Mouse (Mus musculus) right cerebral cortex, postnatal 36 days (tissue): Measurements from ENCODE around the gene Unc13a.
A peak's percentile ranks its signal among the peaks of the same experiment; 100 is the strongest.

Source experiments
- DNase-seq, 2 experiments: peaks; one replicate each; pipeline ENCODE4 v3.0.0; 2022; ENCODE audit warnings: low spot score in 2 of 2, mixed read lengths in 1 of 2

Gene Unc13a

DNA sequence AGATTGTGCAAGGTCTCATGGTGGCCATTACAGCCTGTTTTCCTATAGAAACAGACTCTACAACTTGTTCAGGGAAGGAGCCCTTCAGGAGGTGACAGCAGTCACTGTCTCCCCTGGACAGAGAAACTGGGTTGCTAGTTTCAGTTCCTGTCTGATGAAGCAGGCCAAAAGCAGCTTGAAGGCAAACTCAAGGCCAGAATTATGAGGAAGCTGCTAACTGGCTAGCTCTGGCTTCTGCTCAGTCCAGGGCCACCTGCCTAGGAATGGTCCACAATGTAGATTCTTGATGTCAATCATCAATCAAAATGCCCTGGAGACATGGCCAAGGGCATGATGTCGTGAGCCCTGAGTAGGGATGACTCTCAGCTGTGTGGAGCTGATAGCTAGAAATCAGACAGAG is 46.5 kb downstream of the Unc13a start:
- no peak for DNase-seq

DNA sequence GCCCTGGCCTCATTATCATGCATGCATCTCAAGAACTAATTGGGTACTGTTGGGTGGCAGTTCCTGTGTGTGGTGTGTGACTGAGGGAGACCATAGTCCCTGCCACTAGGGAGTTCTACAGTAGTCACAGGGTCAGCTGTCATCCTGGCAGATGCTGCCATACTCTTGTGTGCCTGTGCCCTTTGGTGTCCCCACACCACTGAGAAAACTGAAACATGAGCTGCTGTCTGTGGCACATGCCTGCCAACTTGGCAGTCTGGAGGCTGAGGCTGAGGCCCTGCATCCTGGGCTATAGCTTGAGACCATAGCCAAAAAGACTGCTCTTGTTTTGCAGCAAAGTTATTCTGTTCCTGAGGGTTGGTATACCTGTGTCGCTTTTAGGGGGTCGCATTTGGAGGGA is 51.8 kb downstream of the Unc13a start:
- DNase-seq, result no peak

DNA sequence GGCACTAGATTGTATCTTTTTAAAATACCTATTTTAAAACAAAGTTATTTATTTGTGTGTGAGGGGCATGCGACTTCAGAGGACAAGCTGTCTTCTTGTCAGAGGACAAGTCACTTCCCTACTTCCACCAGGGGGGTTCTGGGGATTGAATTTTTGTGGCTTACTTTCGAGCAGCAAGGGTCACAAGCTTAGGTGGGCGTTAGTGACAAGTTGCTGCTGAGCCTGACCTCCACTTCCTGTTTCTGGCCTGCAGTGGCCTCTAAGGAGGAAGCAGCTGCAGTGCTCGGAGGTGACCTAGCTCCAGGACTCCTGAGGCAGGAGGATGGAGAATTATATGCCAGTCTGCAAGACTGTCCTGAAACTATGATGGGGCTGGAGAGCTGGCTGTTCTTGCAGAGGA is 58.1 kb downstream of the Unc13a start:
- DNase-seq, result no peak

DNA sequence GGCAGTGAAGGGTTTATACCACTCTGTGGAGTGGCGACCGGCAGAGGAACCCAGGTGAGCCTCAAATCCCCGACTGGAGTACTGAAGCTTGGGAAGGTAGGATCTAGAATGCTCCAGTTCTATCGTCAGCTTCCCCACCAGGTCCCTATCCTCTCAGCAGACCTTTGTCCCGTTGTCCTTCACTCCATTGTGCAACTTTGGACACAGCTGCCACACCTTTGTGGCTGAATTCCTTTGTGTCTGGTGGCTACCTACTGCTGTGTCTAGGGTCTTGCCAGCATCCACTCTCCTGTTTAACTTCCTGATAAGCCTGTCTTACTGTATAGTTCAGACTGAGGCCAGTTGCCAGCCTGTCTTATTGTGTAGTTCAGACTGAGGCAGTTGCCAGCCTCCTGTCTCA is 59.4 kb downstream of the Unc13a start:
- no peak for DNase-seq

DNA sequence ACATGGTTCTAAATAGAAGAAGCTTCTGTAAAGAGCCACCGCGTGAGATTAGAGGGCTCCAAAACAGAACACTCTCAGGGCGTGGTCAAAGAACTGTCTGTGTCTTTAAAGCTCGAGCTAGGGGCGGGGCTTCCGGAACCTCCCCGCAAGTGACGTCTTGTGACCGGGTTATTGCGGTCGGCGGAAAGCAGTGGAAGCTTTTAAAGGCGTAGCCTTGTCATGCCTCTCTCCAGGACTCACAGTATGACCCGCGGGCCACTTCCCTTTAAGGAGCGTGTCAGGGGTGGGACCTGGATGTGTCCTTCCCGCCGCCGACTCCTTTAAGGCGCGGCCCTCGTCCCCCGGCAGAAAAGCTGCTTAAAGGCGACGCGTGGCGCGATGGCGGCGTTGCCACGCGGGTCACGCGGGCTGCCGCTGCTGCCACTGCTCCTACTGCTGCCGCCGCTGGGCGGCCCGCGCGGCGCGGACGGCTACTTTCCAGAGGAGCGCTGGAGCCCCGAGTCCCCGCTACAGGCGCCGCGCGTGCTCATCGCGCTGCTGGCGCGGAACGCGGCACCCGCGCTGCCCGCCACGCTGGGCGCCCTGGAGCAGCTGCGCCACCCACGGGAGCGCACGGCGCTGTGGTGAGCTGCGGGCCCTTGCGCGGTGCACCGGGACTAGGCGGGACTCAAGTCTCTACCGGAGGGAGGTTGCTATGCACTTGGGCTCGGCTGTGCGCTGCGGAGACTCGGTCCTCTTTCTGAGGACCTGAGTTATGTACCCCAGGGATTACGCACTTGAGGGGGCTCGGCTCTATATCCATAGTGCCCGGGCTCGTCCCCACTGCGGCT is 60.5 kb downstream of the Unc13a start, which contains the start of gene Colgalt1:
Colgalt1 (plus strand) TSS at position 177 of the 830 bp plus-strand sequence.
- peak; percentile 98 to 99 for DNase-seq

DNA sequence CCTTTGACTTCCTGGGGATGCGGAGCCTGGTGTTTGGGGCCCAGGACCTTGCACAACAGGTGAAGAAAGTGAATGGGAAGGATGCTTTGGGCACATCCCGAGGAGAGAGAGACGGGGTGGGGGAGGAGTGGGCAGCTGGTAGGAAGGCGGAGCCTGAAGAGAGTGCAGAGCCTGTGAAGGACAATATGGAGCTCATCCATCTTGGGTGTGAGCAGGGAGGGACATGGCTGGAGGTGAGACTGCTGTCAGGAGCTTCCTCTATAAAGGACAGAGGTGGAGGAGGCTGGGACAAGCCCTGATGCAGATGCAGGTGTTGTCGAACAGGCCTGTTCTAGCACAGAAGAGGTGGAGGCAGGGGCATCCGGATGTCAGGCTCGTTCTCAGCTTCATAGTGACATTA is 67.5 kb downstream of the Unc13a start:
- DNase-seq, result no peak

DNA sequence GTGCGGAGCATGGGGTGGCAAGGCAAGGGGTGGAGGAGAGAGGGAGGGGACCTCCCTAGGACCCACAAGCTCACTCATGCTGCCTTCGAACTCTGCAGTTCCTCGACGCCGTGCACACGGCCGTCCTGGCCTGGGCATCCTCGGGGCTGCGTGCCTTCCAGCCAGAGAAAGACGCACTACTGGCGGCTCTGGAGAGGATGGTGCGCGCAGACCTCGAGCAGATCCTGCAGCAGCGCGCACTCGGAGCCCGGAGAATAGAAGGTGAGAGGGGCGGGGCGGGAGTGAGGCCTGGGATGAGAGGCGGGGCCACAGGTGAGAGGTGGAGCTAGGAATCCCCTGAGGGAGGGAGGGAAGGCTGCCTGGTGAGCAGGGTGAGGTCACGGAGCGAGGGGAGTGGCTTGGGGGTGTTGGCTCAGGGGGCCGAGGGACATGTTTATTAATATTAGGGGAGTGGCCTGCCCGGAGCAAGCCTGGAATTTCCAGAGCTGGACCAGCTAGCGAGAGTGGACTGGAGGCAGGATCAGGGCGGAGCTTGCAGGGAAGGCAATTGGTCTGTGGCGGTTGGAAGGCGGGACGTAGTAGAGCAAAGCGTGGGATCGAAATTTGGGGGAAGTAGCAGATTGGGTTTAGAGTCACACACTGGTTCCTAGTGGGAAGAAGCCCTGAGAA is 68.8 kb downstream of the Unc13a start:
- no peak for DNase-seq

DNA sequence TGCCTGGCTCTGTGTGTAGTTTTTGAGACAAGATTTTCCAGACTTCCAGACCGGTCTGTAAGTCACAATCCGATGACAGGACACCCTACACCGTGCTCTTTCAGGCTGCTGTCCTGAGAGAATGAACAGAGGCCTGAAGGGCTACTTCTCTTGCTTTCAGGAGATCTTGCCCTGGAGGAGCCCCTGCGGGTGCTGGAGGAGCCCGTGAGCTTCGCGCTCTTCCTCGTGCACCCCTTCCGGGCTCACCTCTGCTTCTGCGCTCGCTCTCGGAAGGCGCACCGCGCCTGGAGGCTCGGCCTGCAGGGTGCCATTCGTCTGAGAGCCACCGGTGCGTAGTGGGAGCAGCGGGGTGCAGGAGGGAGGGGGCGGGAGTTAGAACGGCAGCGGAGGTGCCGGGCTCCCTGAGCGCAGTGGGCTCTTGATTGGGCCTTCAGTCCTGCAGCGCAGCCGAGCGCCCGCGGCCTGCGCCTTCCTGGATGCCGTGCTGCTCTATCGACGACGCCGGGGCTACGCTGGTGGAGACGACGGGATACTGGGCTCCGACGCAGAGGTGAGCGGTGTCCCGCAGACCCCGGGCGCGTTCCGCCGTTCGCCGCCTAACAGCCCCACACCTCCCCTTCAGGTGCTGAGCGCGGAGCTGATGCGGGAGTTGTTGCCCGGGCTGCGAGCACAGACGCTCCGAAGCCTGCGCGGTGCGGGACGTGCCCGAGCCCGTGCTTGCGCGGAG is 69.5 kb downstream of the Unc13a start:
- no peak for DNase-seq

DNA sequence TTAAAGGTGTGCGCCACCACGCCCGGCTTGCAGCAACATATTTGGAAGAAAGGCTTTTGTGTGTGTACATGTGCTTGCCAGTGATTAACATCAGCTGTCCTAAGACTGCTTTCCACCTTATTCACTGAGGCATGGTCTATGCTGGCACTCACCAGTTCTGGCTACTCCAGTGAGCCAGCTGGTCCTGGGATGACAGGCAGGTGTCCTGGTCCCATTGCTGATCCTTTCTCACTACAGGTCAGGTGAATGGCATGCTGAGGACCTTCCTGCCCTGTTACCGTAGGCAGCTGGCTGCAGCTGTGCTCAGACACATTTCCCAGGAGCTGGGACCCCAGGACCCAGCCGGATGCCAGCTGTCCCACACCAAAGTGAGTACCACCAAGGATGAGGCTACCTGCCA is 72.7 kb downstream of the Unc13a start:
- DNase-seq, result no peak

DNA sequence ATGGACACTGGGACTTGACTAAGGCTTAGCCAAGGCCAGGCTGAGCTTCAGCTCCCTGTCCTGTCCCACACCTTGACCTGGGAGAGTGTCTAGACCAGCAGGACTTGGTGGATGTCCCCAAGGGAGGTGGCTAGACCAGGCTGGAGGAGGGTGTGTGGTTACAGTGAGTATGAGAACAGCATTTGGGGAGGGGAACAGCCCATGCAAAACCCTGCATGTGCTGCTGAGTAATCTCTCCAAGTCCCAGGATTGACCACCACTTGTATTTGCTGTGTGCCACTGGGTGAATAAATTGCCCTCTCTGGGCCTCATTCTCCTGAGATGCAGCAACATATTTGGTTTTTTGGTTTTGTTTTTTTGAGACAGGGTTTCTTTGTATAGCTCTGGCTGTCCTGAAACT is 73.2 kb downstream of the Unc13a start:
- no peak for DNase-seq

DNA sequence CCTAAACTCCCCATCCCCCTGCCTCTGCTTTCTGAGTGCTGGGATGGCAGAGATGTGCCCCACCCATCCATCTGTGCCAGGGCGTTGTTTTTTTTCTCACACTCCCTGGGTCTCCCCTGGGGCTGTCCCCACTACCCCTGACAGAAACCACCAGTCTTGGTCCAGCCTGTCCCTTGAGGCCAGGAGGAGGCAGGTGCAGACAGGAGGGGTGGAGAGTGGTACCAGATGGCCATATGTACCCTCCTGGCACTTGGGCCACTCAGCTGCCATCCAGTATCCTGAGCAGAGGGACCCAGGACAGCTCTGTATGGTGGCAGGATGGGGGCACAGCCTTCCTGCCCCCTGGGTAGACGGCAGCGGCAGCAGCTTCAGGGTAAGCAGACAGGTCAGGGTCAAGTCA is 74.1 kb downstream of the Unc13a start, which contains the start of gene Fam129c:
Fam129c (plus strand) TSS at position 198 of the 400 bp plus-strand sequence.
- no peak for DNase-seq

DNA sequence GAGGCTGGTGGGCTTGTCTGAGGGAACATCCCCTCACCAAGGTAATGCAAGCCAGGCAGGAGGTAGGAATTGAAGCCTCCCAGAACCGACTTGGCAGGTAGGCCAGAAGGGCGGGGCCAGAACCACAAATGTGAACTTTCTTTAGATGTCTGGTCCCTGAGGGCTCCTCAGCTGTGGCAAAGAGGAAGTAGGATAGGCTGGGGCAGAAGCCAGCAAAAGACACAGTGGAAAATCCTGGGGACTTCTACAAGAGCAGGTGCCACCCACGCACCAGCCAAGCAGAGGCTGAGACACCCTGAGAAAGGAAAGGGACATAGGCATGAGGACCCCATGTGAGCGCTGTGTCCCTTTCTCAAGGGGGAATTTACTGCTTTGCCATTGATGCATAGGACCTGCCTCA is 74.8 kb downstream of the Unc13a start:
- no peak for DNase-seq

DNA sequence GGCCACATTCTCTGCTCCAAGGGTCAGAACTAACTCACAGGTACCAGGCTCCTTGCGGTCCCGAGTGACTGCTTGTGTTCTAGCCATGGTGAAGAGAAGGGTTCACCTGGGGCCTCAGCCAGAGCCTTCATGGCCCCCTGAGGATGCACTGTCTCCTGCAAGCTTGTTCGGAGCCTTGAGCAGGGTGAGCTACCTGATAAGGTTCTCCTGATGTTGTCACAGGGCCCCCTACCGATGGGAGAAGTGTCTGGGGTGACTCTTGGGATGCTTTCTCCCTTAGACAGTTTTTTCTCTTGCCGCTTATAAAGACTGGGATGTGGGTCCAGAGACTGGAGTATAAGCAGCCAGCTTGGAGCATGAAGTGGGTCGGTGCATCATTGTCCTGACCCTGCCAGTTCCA is 75.2 kb downstream of the Unc13a start:
- no peak for DNase-seq

DNA sequence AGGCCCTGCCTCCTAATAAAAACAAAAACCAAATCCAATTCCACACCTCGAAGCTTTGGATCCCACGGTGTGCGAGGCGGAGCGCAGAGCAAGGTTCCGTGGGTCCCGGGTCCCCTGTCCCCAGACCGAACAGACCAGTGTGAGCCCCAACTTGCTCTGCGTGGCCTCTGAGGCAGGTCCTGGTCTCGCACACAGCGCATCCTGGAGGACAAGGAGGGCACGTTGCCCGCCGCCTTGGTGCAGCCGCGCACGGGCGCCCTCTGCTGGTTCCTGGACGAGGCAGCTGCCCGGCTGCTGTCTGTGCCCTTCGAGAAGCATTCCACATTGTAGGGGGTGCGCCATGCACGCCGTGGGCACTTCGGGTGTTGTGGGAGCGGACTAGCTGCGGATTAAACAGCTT is 75.7 kb downstream of the Unc13a start:
- peak; percentile 79 to 80 for DNase-seq

DNA sequence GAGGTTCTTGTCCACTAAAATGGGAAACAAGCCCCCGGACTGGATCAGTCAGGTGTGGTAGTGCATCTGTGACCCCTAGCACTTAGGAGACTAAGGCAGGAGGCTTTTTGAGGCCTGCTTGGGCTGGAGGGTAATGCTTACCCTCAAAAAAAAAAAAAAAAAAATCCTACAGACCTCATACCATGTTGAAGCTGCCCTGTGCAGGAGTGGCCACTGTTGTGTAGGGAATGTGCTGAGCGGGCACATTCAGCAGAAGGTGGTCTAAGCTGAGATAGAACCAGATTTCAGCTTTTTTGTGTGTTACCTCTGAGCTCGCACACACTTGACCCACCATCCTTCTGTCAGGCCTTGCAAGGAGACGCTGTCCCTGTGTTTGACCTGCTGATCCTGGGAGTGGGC is 77.2 kb downstream of the Unc13a start:
- no peak for DNase-seq

DNA sequence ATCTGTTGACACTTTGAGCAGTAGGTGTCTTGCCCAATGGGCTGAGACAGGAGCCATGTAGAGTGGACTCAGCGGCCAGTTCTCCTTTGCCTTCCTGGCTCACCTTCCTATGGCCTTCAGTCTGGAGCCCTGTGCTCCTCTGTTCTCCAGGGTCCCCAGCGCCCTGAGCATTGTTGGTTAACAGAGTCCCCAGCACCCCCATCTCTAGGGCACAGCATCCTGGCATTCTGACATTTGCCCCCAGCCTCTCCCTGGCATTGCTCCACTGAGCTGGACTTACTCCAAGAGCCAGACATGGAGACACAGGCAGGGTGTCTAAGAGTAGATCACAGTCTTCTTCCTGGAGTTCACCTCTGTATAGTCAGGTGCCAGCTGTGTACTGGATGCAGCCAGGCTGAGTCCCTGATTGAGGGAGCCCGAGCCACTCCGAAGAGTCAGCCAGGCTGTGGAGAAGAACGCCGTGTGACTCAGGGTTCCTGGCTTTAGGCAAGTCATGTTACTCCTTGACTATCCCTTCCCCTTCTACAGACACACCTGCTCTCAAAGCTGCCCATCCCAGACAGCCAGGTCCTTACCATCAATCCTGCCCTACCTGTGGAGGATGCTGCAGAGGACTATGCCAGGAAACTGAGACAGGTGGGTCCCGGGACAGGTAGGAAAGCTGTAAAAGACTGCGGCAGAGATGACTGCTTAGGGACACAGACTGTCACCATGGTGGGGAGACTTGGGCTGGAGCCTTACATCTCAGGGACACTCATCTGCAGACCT is 77.8 kb downstream of the Unc13a start:
- DNase-seq, result no peak

DNA sequence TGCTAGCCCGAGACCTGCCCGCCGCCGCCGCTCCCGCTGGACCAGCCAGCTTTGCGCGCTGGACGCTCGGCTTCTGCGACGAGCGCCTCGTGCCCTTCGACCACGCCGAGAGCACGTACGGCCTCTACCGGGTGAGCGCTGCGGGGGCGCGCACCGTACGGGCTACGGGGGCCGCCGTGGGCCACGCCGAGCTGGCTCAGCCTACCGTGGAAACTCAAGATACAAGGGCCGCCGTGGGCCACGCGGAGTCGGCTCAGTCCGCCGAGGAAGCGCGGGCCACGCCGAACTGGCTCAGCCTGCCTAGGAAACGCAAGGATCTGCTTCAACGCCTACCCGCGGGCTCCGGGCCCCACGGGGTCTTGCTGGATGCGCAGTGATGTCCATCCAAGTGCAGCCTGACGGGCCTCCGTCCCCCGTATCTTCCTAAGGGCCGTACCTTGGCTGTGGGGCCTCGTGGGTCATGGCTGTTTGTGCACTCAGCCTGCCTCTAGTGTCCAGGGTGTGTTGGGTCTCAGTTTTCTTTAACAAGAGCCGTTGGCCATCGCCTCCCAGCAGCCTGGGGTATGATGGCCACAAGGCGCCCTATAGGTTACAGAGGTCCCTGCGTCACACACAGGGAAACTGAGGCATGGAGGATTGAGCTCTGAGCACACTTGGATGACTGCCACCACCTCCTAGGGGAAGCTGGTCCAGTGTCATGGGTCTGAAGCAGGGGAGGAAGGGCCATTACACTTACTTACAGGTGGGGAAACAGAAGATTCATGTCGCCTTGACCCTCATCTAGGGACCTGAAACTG is 79.0 kb downstream of the Unc13a start:
- peak; percentile 90 to 92 for DNase-seq

DNA sequence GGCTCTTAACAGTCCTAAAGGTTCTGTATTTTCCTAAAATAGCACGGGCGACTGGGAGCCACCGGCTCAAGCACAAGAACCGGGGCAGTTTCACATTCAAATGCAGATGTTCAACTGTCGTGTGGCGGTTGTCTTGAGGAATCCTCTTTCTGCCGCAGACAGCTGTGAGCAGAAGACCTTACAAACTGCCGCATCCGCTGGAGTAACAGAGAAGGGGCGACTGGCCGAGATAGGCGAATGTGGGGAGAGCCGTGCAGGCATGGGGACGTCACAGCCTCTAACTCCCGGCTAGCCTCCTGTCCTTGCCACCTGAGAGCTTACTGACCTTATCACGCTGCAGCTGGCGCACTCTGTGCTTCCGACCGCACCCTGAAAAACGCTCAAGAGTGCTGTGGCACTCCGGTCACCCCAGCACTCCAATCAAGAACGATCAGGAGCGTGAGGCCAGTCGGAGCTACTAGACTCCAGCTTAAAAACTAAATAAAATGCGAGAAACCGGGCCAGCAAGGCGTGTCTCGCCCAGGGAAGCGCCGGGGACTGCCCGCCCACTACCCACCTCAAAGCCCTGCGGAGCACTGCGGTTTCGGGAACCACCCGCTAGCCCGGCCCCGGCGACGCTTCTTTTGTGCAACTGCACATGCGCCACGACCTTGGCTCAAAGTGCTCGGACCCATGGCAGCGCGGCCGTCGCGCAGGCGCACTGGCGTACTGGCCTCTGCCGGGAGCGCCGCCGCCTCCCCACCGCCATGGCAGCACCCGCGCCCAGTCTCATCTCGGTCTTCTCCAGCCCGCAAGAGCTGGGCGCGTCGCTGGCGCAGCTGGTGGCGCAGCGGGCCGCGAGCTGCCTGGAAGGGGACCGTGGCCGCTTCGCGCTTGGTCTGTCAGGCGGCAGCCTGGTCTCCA is 79.8 kb downstream of the Unc13a start, which contains the start of gene Pgls:
Pgls (plus strand) TSS at position 706 of the 903 bp plus-strand sequence.
- DNase-seq, result peak; percentile 94 to 95

DNA sequence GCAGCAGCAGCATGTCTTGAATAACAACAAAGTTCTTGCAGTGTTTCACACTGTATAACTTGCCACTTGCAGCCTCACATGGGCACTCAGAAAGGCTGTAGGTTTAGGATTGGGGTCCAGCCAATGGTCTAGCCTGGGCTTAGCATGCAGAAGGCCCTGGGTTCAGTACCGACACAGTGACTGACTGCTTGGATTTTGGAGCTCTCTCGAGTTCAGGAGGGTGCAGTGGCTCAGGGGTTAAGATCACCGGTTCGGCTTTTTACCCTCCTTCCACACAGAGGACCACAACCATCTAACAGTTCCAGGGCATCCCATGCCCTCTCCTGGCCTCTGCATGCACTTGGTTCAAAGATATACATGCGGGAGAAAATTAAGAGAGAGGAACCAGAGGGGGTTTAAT is 80.5 kb downstream of the Unc13a start:
- DNase-seq, result no peak

DNA sequence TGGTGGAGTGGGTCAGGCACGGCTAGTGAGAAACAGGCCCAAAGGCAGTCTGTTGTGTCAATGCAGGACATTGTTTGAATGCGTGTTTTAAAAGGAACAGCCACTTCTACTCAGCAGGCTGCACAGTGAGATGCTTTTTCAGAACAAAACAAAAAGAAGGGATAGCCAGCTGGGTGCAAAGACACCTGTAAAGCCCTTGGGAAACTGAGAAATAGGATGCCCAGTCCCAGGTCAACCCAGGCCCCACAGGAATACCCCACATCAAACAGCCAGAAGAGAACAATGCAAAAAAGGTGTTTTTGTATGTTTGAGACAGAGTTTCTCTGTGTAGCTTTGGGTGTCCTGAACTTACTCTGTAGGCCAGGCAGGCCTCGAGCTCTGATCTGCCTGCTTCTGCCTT is 82.8 kb downstream of the Unc13a start:
- no peak for DNase-seq
